Mouse (Mus musculus) kidney, embryonic 15.5 days (tissue): ENCODE measurements around the gene Ncam2. TPM values are rescaled to one million over a fixed set of nuclear protein-coding genes. Genes with fewer than 3 reads are reported as not detected.

Source experiments
- ATAC-seq: fragments of 200-750 bp; cut with Nextera tagmentation; replicated peaks from 2 replicates; pipeline ENCODE4 v1.8.0; 2017; ENCODE audit warnings: moderate TSS enrichment; ENCODE audit not compliant: low FRiP score
- H3K27ac ChIP-seq: fragments of 300-500 bp; sonication (generic); 2 replicates; pipeline ENCODE4 v1.5.1; 2015; ENCODE audit warnings: mild to moderate bottlenecking, inconsistent platforms
- H3K27me3 ChIP-seq: fragments of 300-500 bp; sonication (generic); 2 replicates; pipeline ENCODE4 v1.6.1; 2015; ENCODE audit warnings: inconsistent platforms
- H3K36me3 ChIP-seq: fragments of 300-500 bp; sonication (generic); 2 replicates; pipeline ENCODE4 v1.6.1; 2015; ENCODE audit warnings: inconsistent platforms
- H3K4me1 ChIP-seq: fragments of 300-500 bp; sonication (generic); 2 replicates; pipeline ENCODE4 v1.6.1; 2015; ENCODE audit warnings: inconsistent platforms
- H3K4me2 ChIP-seq: fragments of 300-500 bp; sonication (generic); 2 replicates; pipeline ENCODE4 v1.6.1; 2015; ENCODE audit warnings: moderate library complexity, mild to moderate bottlenecking, inconsistent platforms
- H3K4me3 ChIP-seq: fragments of 300-500 bp; sonication (generic); replicated peaks from 2 replicates; pipeline ENCODE4 v1.5.1; 2015; ENCODE audit warnings: mild to moderate bottlenecking, inconsistent platforms
- H3K9ac ChIP-seq: fragments of 300-500 bp; sonication (generic); 2 replicates; pipeline ENCODE4 v1.6.1; 2015; ENCODE audit warnings: mild to moderate bottlenecking, inconsistent platforms
- H3K9me3 ChIP-seq: fragments of 300-500 bp; sonication (generic); replicated peaks from 2 replicates; pipeline ENCODE4 v1.6.1; 2016; ENCODE audit warnings: inconsistent platforms
- WGBS: fragments of 180-500 bp; shearing (Covaris S2); methylation state at CpG from one replicate; pipeline ENCODE4 v1.1.7; 2015; ENCODE audit warnings: mixed read lengths; 5-methylcytosine and 5-hydroxymethylcytosine counted together
- polyA plus RNA-seq: library from polyadenylated mRNA; unstranded; fragments of >200 nt; fragmentation: Nextera tagmentation; extraction: Ambion mirVana; gene quantifications from 2 replicates; pipeline ENCODE4 v1.2.1, GENCODE M21; 2015

Gene Ncam2
- polyA plus RNA-seq, 1 experiment from 2014 or later = 1.3 TPM

- ATAC-seq = no peak
- H3K9ac ChIP-seq = no peak overlapping the region
- peaks cover 4% of the 10 kb centered on the region; the same call in 1 of the 2 replicates for H3K4me1 ChIP-seq
- 83% methylated on average over 12 of the region's 12 CpGs for WGBS
- H3K36me3 ChIP-seq = no peaks in the 10 kb centered on the region
- H3K4me3 ChIP-seq = no peak overlapping the region
- H3K9me3 ChIP-seq = no peaks in the 10 kb centered on the region
- H3K27ac ChIP-seq = no peak overlapping the region
- H3K4me2 ChIP-seq = no peak overlapping the region
- H3K27me3 ChIP-seq = no peaks in the 10 kb centered on the region
These were observed 4.0 kb downstream of the Ncam2 start for GRCm38 (mm10) chr16:81204405-81205034.

- no peak for ATAC-seq
- H3K36me3 ChIP-seq = no peaks in the 10 kb centered on the region
- H3K9ac ChIP-seq = no peak overlapping the region
- no peaks in the 10 kb centered on the region for H3K27me3 ChIP-seq
- H3K4me3 ChIP-seq = no peak overlapping the region
- no peaks in the 10 kb centered on the region for H3K4me1 ChIP-seq
- WGBS = 70% methylated on average over 3 of the region's 3 CpGs
- H3K4me2 ChIP-seq = no peak overlapping the region
- no peak overlapping the region for H3K27ac ChIP-seq
- no peaks in the 10 kb centered on the region for H3K9me3 ChIP-seq
These were observed 20.7 kb downstream of the Ncam2 start for GRCm38 (mm10) chr16:81221176-81221575.

- H3K9ac ChIP-seq = no peak overlapping the region
- 69% methylated on average over 1 of the region's 1 CpGs for WGBS
- ATAC-seq = no peak
- no peaks in the 10 kb centered on the region for H3K36me3 ChIP-seq
- no peak overlapping the region for H3K4me3 ChIP-seq
- no peak overlapping the region for H3K4me2 ChIP-seq
- H3K9me3 ChIP-seq = no peaks in the 10 kb centered on the region
- H3K27ac ChIP-seq = no peak overlapping the region
- no peaks in the 10 kb centered on the region for H3K27me3 ChIP-seq
- H3K4me1 ChIP-seq = no peaks in the 10 kb centered on the region
These were observed 23.3 kb downstream of the Ncam2 start for GRCm38 (mm10) chr16:81223841-81224240.

GRCm38 (mm10) chr16:81224253-81224652 lies 23.8 kb downstream of the Ncam2 start:
- H3K36me3 ChIP-seq = no peaks in the 10 kb centered on the region
- H3K27me3 ChIP-seq = no peaks in the 10 kb centered on the region
- no peak overlapping the region for H3K4me2 ChIP-seq
- no peak for ATAC-seq
- no peak overlapping the region for H3K4me3 ChIP-seq
- H3K4me1 ChIP-seq = no peaks in the 10 kb centered on the region
- no peak overlapping the region for H3K9ac ChIP-seq
- no peaks in the 10 kb centered on the region for H3K9me3 ChIP-seq
- no peak overlapping the region for H3K27ac ChIP-seq

GRCm38 (mm10) chr16:81254875-81255274 lies 54.4 kb downstream of the Ncam2 start:
- Histone ChIP-seq H3K4me1 (no peaks in the 10 kb centered on the region), H3K27me3 (no peaks in the 10 kb centered on the region), H3K9ac (no peak overlapping the region)

GRCm38 (mm10) chr16:81260429-81260828 lies 59.9 kb downstream of the Ncam2 start:
- 90% methylated on average over 2 of the region's 2 CpGs for WGBS
- Histone ChIP-seq H3K36me3 (no peaks in the 10 kb centered on the region), H3K4me1 (no peaks in the 10 kb centered on the region), H3K9me3 (no peaks in the 10 kb centered on the region), H3K27ac (no peak overlapping the region), H3K4me3 (no peak overlapping the region), H3K9ac (no peak overlapping the region), H3K4me2 (no peak overlapping the region), H3K27me3 (no peaks in the 10 kb centered on the region)
- ATAC-seq = no peak

More at GRCm38 (mm10) chr16:81254875-81255274, 54.4 kb downstream of the Ncam2 start:
- H3K27ac ChIP-seq = no peak overlapping the region
- H3K4me2 ChIP-seq = no peak overlapping the region
- H3K4me3 ChIP-seq = no peak overlapping the region
- no peaks in the 10 kb centered on the region for H3K36me3 ChIP-seq
- no peaks in the 10 kb centered on the region for H3K9me3 ChIP-seq
- ATAC-seq = no peak

- H3K27me3 ChIP-seq = no peaks in the 10 kb centered on the region
- no peak overlapping the region for H3K4me3 ChIP-seq
- 68% methylated on average over 2 of the region's 2 CpGs for WGBS
- H3K4me2 ChIP-seq = no peak overlapping the region
- no peak for ATAC-seq
- H3K36me3 ChIP-seq = no peaks in the 10 kb centered on the region
- H3K9me3 ChIP-seq = no peaks in the 10 kb centered on the region
- H3K9ac ChIP-seq = no peak overlapping the region
- no peak overlapping the region for H3K27ac ChIP-seq
- H3K4me1 ChIP-seq = no peaks in the 10 kb centered on the region
These were observed 73.3 kb downstream of the Ncam2 start for GRCm38 (mm10) chr16:81273597-81274360.

- H3K27me3 ChIP-seq = no peaks in the 10 kb centered on the region
- WGBS = 37% methylated on average over 5 of the region's 5 CpGs
- no peak overlapping the region for H3K4me2 ChIP-seq
- H3K9me3 ChIP-seq = no peaks in the 10 kb centered on the region
- no peak overlapping the region for H3K4me3 ChIP-seq
- no peaks in the 10 kb centered on the region for H3K36me3 ChIP-seq
- no peak overlapping the region for H3K27ac ChIP-seq
- ATAC-seq = no peak
- H3K4me1 ChIP-seq = no peaks in the 10 kb centered on the region
- H3K9ac ChIP-seq = no peak overlapping the region
These were observed 83.7 kb downstream of the Ncam2 start for GRCm38 (mm10) chr16:81284241-81284640.

GRCm38 (mm10) chr16:81284859-81285837 lies 84.7 kb downstream of the Ncam2 start:
- no peak overlapping the region for H3K9ac ChIP-seq
- no peaks in the 10 kb centered on the region for H3K9me3 ChIP-seq
- ATAC-seq = no peak
- H3K27ac ChIP-seq = no peak overlapping the region
- 81% methylated on average over 7 of the region's 7 CpGs for WGBS
- H3K27me3 ChIP-seq = no peaks in the 10 kb centered on the region
- H3K4me2 ChIP-seq = no peak overlapping the region
- no peaks in the 10 kb centered on the region for H3K36me3 ChIP-seq
- no peaks in the 10 kb centered on the region for H3K4me1 ChIP-seq
- H3K4me3 ChIP-seq = no peak overlapping the region

- Histone ChIP-seq H3K4me3 (no peak overlapping the region), H3K36me3 (no peaks in the 10 kb centered on the region), H3K4me2 (no peak overlapping the region), H3K27me3 (no peaks in the 10 kb centered on the region), H3K9me3 (no peaks in the 10 kb centered on the region), H3K27ac (no peak overlapping the region), H3K4me1 (no peaks in the 10 kb centered on the region), H3K9ac (no peak overlapping the region)
- ATAC-seq = no peak
- WGBS = 96% methylated on average over 2 of the region's 2 CpGs
These were observed 85.4 kb downstream of the Ncam2 start for GRCm38 (mm10) chr16:81285882-81286281.

- Histone ChIP-seq H3K4me2 (no peak overlapping the region), H3K4me3 (no peak overlapping the region), H3K9ac (no peak overlapping the region), H3K27me3 (no peaks in the 10 kb centered on the region), H3K36me3 (no peaks in the 10 kb centered on the region), H3K4me1 (no peaks in the 10 kb centered on the region), H3K27ac (no peak overlapping the region), H3K9me3 (no peaks in the 10 kb centered on the region)
- no peak for ATAC-seq
- WGBS = 78% methylated on average over 2 of the region's 2 CpGs
These were observed 103.3 kb downstream of the Ncam2 start for GRCm38 (mm10) chr16:81303806-81304205.

GRCm38 (mm10) chr16:81309215-81309614 lies 108.7 kb downstream of the Ncam2 start:
- no peaks in the 10 kb centered on the region for H3K36me3 ChIP-seq
- no peaks in the 10 kb centered on the region for H3K4me1 ChIP-seq
- no peaks in the 10 kb centered on the region for H3K9me3 ChIP-seq
- H3K9ac ChIP-seq = no peak overlapping the region
- H3K27ac ChIP-seq = no peak overlapping the region
- no peak overlapping the region for H3K4me2 ChIP-seq
- H3K27me3 ChIP-seq = no peaks in the 10 kb centered on the region
- 85% methylated on average over 3 of the region's 3 CpGs for WGBS
- H3K4me3 ChIP-seq = no peak overlapping the region
- no peak for ATAC-seq
